Mouse (Mus musculus) forebrain, embryonic 11.5 days (tissue): ENCODE measurements around the gene Lrp10. TPM values are rescaled to one million over a fixed set of nuclear protein-coding genes. Genes with fewer than 3 reads are reported as not detected.

Experiments used
- ATAC-seq: fragments of 200-750 bp; cut with Nextera tagmentation; replicated peaks from 2 replicates; pipeline ENCODE4 v1.8.0; 2017; ENCODE audit warnings: moderate TSS enrichment; ENCODE audit not compliant: low FRiP score
- DNase-seq: peaks from one replicate; pipeline ENCODE4 v3.0.0-alpha.2; 2017; ENCODE audit warnings: low spot score
- H3K27ac ChIP-seq: fragments of 300-500 bp; sonication (generic); 2 replicates; pipeline ENCODE4 v1.5.1; 2014; ENCODE audit warnings: low read depth, low read length
- H3K27me3 ChIP-seq: fragments of 300-500 bp; sonication (generic); 2 replicates; pipeline ENCODE4 v1.6.1; 2014; ENCODE audit warnings: mild to moderate bottlenecking, low read length, mixed read lengths; ENCODE audit not compliant: control insufficient read depth, insufficient read depth
- H3K36me3 ChIP-seq: fragments of 300-500 bp; sonication (generic); 2 replicates; pipeline ENCODE4 v1.6.1; 2014; ENCODE audit warnings: mild to moderate bottlenecking, low read length, moderate library complexity, mixed read lengths; ENCODE audit not compliant: control insufficient read depth, insufficient read depth
- H3K4me1 ChIP-seq: fragments of 300-500 bp; sonication (generic); replicated peaks from 2 replicates; pipeline ENCODE4 v1.6.1; 2014; ENCODE audit warnings: low read length, mixed read lengths; ENCODE audit not compliant: control insufficient read depth, insufficient read depth
- H3K4me2 ChIP-seq: fragments of 300-500 bp; sonication (generic); 2 replicates; pipeline ENCODE4 v1.6.1; 2014; ENCODE audit warnings: low read depth, mild to moderate bottlenecking, low read length, moderate library complexity, mixed read lengths; ENCODE audit not compliant: severe bottlenecking
- H3K4me3 ChIP-seq: fragments of 300-500 bp; sonication (generic); 2 replicates; pipeline ENCODE4 v1.5.1; 2014; ENCODE audit warnings: low read depth, low read length
- H3K9ac ChIP-seq: fragments of 300-500 bp; sonication (generic); 2 replicates; pipeline ENCODE4 v1.6.1; 2014; ENCODE audit warnings: low read length
- H3K9me3 ChIP-seq: fragments of 300-500 bp; sonication (generic); 2 replicates; pipeline ENCODE4 v1.6.1; 2016; ENCODE audit warnings: low read length, mixed read lengths; ENCODE audit not compliant: control insufficient read depth
- WGBS: fragments of 180-500 bp; shearing (Covaris S2); extraction: QIAGEN DNeasy Blood & Tissue Kit; methylation state at CpG from one replicate; pipeline ENCODE4 v1.1.7; 2014; 5-methylcytosine and 5-hydroxymethylcytosine counted together
- polyA plus RNA-seq: library from polyadenylated mRNA; unstranded; fragments of >200 nt; fragmentation: Nextera tagmentation; extraction: Ambion mirVana; gene quantifications from 2 replicates; pipeline ENCODE4 v1.2.1, GENCODE M21; 2014

Lrp10 gene
- polyA plus RNA-seq, 1 experiment from 2014 or later: 28.8 TPM

- H3K4me1 ChIP-seq: peaks cover 24% of the 10 kb centered on the region
- peak within 1 kb of the TSS; percentile 77 for H3K27ac ChIP-seq
- peak within 1 kb of the TSS; percentile 49 for H3K4me3 ChIP-seq
- peak within 1 kb of the TSS; percentile 69 for H3K4me2 ChIP-seq
- under 1% methylated on average over 49 of the region's 49 CpGs for WGBS
- H3K36me3 ChIP-seq: no peaks in the 10 kb centered on the region
- no peaks in the 10 kb centered on the region for H3K27me3 ChIP-seq
- H3K9me3 ChIP-seq: no peaks in the 10 kb centered on the region
- H3K9ac ChIP-seq: peak within 1 kb of the TSS; percentile 75
- peak; percentile 80 for DNase-seq
- peak; percentile 51 for ATAC-seq
Measured at GRCm38 (mm10) chr14:54431334-54432077, 32.4 kb upstream of the Lrp10 start, which contains the start of gene Mmp14. Gene Mmp14 (plus strand): TSS chr14:54431612.

- Histone ChIP-seq H3K9me3 (no peaks in the 10 kb centered on the region), H3K27me3 (no peaks in the 10 kb centered on the region), H3K9ac (peak overlapping the region; percentile 75), H3K4me2 (peak overlapping the region; percentile 69), H3K4me1 (peaks cover 24% of the 10 kb centered on the region), H3K4me3 (peak overlapping the region; percentile 49), H3K36me3 (no peaks in the 10 kb centered on the region), H3K27ac (peak overlapping the region; percentile 77)
- WGBS: 3% methylated on average over 52 of the region's 54 CpGs
- DNase-seq: peak; percentile 76
- peak; percentile 28 for ATAC-seq
Measured at GRCm38 (mm10) chr14:54432078-54432836, 31.7 kb upstream of the Lrp10 start.

GRCm38 (mm10) chr14:54432837-54433830 is 30.8 kb upstream of the Lrp10 start:
- peak overlapping the region; percentile 69 for H3K4me2 ChIP-seq
- 0 out of 2 replicates have a peak overlapping the region, but pooled peaks have one; percentile 77 for H3K27ac ChIP-seq

GRCm38 (mm10) chr14:54433941-54434531 is 29.9 kb upstream of the Lrp10 start:
- no peaks in the 10 kb centered on the region; the same call in 1 of the 2 replicates for H3K36me3 ChIP-seq
- peaks cover 24% of the 10 kb centered on the region for H3K4me1 ChIP-seq
- WGBS: 70% methylated on average over 12 of the region's 12 CpGs
- H3K4me3 ChIP-seq: no peak overlapping the region; the same call in 1 of the 2 replicates
- H3K27me3 ChIP-seq: no peaks in the 10 kb centered on the region
- DNase-seq (no peak), ATAC-seq (no peak)
- H3K4me2 ChIP-seq: peak overlapping the region; percentile 69; the same call in 1 of the 2 replicates
- no peak overlapping the region; the same call in 1 of the 2 replicates for H3K9ac ChIP-seq
- H3K9me3 ChIP-seq: no peaks in the 10 kb centered on the region
- H3K27ac ChIP-seq: no peak overlapping the region

More at GRCm38 (mm10) chr14:54432837-54433830, 30.8 kb upstream of the Lrp10 start:
- Histone ChIP-seq H3K4me1 (peaks cover 24% of the 10 kb centered on the region), H3K27me3 (no peaks in the 10 kb centered on the region), H3K4me3 (peak overlapping the region; percentile 49), H3K9ac (peak overlapping the region; percentile 75), H3K9me3 (no peaks in the 10 kb centered on the region), H3K36me3 (no peaks in the 10 kb centered on the region)
- 52% methylated on average over 17 of the region's 17 CpGs for WGBS
- no peak for ATAC-seq
- no peak for DNase-seq

GRCm38 (mm10) chr14:54435194-54435918 is 28.6 kb upstream of the Lrp10 start:
- ATAC-seq: no peak
- WGBS: 92% methylated on average over 11 of the region's 11 CpGs
- H3K27ac ChIP-seq: no peak overlapping the region

GRCm38 (mm10) chr14:54439155-54439554 is 24.8 kb upstream of the Lrp10 start:
- DNase-seq: no peak
- ATAC-seq: no peak
- Histone ChIP-seq H3K27me3 (no peaks in the 10 kb centered on the region), H3K9me3 (no peaks in the 10 kb centered on the region), H3K9ac (no peak overlapping the region), H3K36me3 (peaks cover 4% of the 10 kb centered on the region), H3K4me2 (no peak overlapping the region), H3K27ac (no peak overlapping the region), H3K4me1 (no peaks in the 10 kb centered on the region; the same call in 1 of the 2 replicates), H3K4me3 (no peak overlapping the region)
- 79% methylated on average over 12 of the region's 12 CpGs for WGBS

More at GRCm38 (mm10) chr14:54435194-54435918, 28.6 kb upstream of the Lrp10 start:
- no peaks in the 10 kb centered on the region; the same call in 1 of the 2 replicates for H3K36me3 ChIP-seq
- H3K4me2 ChIP-seq: no peak overlapping the region
- DNase-seq: no peak
- H3K9ac ChIP-seq: no peak overlapping the region
- H3K27me3 ChIP-seq: no peaks in the 10 kb centered on the region
- no peaks in the 10 kb centered on the region for H3K9me3 ChIP-seq
- peaks cover 18% of the 10 kb centered on the region for H3K4me1 ChIP-seq
- no peak overlapping the region for H3K4me3 ChIP-seq

GRCm38 (mm10) chr14:54439610-54440009 is 24.3 kb upstream of the Lrp10 start:
- H3K27me3 ChIP-seq: no peaks in the 10 kb centered on the region
- WGBS: 50% methylated on average over 7 of the region's 7 CpGs
- H3K4me2 ChIP-seq: no peak overlapping the region
- H3K4me1 ChIP-seq: no peaks in the 10 kb centered on the region; the same call in 1 of the 2 replicates
- H3K27ac ChIP-seq: no peak overlapping the region
- no peaks in the 10 kb centered on the region for H3K9me3 ChIP-seq
- peaks cover 4% of the 10 kb centered on the region for H3K36me3 ChIP-seq
- DNase-seq: no peak
- no peak for ATAC-seq
- no peak overlapping the region for H3K9ac ChIP-seq
- no peak overlapping the region for H3K4me3 ChIP-seq
